Mouse (Mus musculus) spleen, adult 12 weeks (tissue): ENCODE measurements around the gene Abcf3.
A peak's percentile ranks its signal among the peaks of the same experiment; 100 is the strongest.

Source experiments
- DNase-seq: peaks from one replicate; pipeline ENCODE4 v3.0.0; 2022; ENCODE audit warnings: low spot score

The Abcf3 gene

DNA sequence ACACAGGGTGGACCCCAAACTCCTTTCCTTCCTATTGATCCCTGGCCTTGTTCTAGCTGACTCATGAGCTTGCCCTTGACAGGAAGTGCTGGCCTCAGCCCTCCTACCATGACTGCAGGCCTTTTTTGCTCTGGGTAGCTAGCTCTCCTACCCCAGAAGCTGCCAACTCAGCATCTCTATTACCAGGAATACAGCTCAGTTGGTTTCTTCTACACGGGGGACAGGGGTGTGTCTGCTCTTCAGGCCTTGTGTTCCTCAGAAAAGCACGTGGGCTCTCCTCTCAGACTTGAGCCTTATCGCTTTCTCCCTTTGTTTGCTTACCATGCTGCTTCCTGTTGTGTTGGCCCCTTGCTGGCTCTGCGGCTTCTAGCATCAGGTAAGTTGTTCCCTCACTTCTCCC, 7.9 kb upstream of the Abcf3 start:
- no peak for DNase-seq

DNA sequence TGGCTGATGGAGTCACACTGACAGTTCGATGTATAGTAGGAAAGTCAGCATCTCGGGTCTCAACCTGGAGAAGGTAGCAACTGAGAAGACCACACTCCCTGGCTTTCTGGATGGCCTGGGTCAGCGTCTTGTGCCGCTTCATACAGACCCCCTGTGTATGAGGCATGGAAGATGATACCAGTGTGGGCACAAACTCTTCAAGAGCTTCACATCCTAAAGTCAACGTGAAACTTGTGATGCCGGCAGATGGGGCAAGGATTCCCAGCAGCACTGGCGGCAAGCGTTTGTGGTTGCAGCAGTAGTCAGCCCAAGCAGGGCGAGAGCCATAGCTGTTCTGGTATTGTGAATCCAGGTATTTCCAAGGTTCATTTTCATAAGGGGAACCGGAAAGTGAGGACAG, 2.7 kb upstream of the Abcf3 start:
- DNase-seq, result no peak

GRCm38 (mm10) chr16:20547423-20547822, 954 bp upstream of the Abcf3 start:
- no peak for DNase-seq

GRCm38 (mm10) chr16:20549161-20549560, 784 bp downstream of the Abcf3 start:
- DNase-seq, result no peak

DNA sequence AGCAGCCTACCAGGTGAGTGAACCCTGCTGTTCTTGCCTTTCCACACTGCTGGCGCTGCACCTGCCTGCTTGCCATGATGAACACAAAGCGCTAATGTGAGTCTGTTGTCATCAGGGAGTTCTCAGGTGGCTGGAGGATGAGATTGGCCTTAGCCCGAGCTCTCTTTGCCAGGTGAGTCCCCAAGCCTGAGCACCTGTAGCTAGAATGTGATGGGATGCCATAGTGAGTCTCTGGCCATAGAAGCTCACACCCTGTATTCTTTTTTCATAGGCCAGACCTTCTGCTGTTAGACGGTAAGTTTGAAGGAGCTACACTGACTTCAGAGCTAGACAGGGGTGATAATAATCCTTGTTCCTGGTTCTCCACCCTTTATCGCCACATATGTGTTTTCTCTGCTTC, 3.3 kb downstream of the Abcf3 start:
- DNase-seq, result no peak

DNA sequence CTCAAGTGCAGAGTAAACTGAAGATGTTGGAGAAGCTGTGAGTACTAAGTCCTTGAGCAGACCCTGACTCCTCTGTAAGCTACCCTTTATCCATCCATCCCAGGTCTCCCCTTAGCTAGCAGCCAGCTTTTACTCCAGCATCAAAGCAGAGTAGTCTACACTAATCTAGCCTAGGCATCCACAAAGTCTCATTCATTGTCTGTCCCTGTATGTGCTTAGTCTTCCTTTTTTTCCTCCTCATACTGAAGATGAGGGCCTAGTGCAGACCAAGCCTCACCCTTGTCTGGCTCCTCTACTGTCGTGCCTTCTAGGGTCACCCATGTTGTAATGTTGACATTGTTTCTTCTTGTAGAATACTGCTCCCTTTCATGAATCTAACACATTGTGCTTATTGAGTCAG, 4.2 kb downstream of the Abcf3 start:
- DNase-seq, result no peak

- DNase-seq, result no peak
These were observed 6.6 kb downstream of the Abcf3 start for GRCm38 (mm10) chr16:20555000-20555399.

DNA sequence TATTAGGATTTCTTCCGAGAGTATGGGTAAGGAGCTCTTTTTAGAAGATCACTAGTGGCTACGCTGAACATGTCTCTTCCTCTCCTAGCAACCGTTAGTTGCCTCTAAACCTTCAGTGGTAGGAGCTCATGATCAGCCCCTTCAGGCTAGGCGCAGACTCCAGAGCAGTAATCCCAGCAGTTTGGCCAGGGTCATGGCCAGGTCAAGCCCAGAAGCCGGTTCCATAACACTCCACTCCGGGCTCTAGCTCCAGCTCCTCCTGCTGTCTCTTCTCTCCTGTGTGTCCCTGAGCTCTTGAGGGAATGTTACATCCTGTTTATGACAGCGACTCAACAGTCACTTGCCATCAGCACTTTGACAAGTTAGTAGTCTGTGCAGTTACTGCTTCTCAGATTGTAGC, 9.0 kb downstream of the Abcf3 start:
- no peak for DNase-seq

GRCm38 (mm10) chr16:20565075-20565474, 16.7 kb downstream of the Abcf3 start:
- no peak for DNase-seq

- no peak for DNase-seq
These were observed 41.1 kb downstream of the Abcf3 start, which contains the start of gene Vwa5b2 for GRCm38 (mm10) chr16:20589366-20589938. Vwa5b2 (plus strand) TSS chr16:20589471.

GRCm38 (mm10) chr16:20589939-20590679, 41.7 kb downstream of the Abcf3 start:
- no peak for DNase-seq

DNA sequence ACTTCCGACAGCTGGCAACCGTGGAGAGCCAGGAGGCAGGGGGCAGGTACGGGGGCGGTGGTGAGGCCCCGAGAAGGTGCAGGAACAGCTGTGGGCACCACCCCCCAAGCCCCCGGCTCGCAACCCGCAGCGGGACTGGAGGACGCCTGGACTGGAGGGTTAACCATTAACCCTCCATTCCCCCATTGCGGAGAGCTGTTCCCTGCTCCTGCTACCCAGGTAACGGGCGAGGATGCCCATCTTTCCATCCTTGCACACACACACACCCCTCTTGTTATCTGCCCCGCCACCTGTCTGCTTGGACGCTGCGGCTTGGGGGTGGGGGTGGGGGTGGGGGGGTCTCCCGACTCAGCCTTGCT, 42.3 kb downstream of the Abcf3 start:
- DNase-seq, result no peak

GRCm38 (mm10) chr16:20591076-20591705, 42.8 kb downstream of the Abcf3 start:
- DNase-seq, result no peak

- no peak for DNase-seq
These were observed 46.8 kb downstream of the Abcf3 start for GRCm38 (mm10) chr16:20595060-20595673.

GRCm38 (mm10) chr16:20595737-20596136, 47.4 kb downstream of the Abcf3 start:
- DNase-seq, result no peak

DNA sequence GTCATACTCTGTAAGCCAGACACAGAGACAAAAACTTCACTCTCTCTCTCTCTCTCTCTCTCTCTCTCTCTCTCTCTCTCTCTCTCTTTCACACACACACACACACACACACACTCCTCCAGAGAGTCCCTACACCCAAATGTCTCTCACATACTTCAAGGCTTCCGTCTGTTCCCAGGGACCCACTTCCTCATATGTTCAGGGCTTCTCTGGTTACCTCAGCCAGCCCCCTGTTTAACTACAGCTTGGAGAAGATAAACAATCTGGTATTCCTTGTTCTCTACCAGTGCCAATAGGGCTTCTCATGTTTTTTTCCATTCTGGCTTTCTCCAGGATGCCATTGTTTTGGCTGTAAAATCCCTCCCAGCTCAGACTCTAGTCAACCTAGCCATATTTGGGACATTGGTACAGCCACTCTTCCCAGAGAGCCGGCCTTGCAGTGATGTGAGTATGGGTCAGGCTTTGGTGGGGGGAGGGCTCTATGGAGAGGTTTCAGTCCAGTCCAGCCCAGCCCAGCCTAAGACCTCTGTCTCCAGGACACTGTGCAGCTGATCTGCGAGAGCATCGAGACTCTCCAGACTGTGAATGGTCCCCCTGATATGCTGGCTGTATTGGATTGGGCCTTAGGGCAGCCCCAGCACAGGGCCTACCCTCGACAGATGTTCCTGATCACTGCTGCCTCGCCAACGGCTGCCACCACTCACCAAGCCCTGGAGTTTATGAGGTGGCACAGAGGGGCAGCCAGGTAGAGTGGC, 48.5 kb downstream of the Abcf3 start:
- DNase-seq, result no peak

DNA sequence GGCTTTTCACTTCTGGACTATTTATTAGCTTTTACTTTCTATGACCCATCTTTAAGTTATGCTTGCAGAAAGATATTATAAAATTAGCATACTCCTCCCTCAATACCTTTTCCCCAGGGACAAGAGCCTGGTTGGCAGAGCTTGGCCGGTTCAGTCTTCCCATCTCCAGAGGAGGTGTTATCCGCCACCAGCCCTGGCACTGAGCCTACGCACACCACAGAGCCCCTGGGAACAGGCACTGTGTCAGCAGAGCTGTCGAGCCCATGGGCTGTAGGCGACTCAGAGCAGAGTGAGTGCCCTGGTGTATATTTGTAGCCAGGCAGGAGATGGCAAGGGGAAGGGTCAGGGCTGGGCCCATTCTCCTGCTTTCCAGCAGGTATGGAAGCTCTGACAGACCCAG, 52.1 kb downstream of the Abcf3 start:
- no peak for DNase-seq

DNA sequence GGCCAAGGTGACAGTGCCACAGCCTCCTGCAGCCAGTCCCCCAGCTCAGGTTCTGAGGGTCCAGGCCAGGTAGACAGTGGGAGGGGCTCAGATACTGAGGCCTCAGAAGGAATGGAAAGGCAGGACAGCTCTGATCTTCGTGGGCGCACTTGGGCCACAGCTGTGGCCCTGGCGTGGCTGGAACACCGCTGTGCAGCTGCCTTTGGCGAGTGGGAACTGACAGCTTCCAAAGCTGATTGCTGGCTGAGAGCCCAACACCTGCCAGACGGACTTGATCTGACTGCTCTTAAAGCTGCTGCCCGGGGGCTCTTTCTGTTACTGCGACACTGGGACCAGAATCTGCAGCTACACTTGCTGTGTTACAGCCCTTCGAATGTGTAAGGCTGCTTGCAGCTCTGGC, 56.3 kb downstream of the Abcf3 start:
- DNase-seq, result no peak

GRCm38 (mm10) chr16:20610501-20611356, 62.4 kb downstream of the Abcf3 start:
- DNase-seq, result peak; percentile 64
